Mouse (Mus musculus): Measurements from ENCODE around the gene Ttc28. TPM values are rescaled to one million over a fixed set of nuclear protein-coding genes. Genes with fewer than 3 reads are reported as not detected.

Gene Ttc28
- polyA plus RNA-seq, 1 experiment: 6.7 TPM

- TF ChIP-seq FLI1 (IDR thresholded peaks at IDR 0.05; ENCODE audit: low read length): no peak
- no peak for TF ChIP-seq GATA1 (IDR thresholded peaks at IDR 0.05; ENCODE audit: borderline replicate concordance, low read length)
- no peak overlapping the region for H3K4me3 ChIP-seq (replicated peaks)
- peaks cover 8% of the 10 kb centered on the region for H3K27me3 ChIP-seq (replicated peaks)
- no peaks in the 10 kb centered on the region for H3K36me3 ChIP-seq (replicated peaks; ENCODE audit: low read length)
- no peaks in the 10 kb centered on the region for H3K9me3 ChIP-seq
- peaks cover 5% of the 10 kb centered on the region for H3K4me1 ChIP-seq
Measured at GRCm38 (mm10) chr5:110997692-110998091, 118.1 kb downstream of the Ttc28 start.

- Histone ChIP-seq H3K9me3 (no peaks in the 10 kb centered on the region), H3K36me3 (replicated peaks; ENCODE audit: low read length) (no peaks in the 10 kb centered on the region), H3K27me3 (replicated peaks) (peaks cover 8% of the 10 kb centered on the region), H3K4me1 (peaks cover 5% of the 10 kb centered on the region), H3K4me3 (replicated peaks) (no peak overlapping the region)
- TF ChIP-seq GATA1 (IDR thresholded peaks at IDR 0.05; ENCODE audit: borderline replicate concordance, low read length) (no peak), FLI1 (IDR thresholded peaks at IDR 0.05; ENCODE audit: low read length) (no peak)
Measured at GRCm38 (mm10) chr5:110998298-110998697, 118.7 kb downstream of the Ttc28 start.

- Histone ChIP-seq H3K9me3 (no peaks in the 10 kb centered on the region), H3K4me3 (replicated peaks) (no peak overlapping the region), H3K4me1 (peaks cover 5% of the 10 kb centered on the region), H3K36me3 (replicated peaks; ENCODE audit: low read length) (no peaks in the 10 kb centered on the region), H3K27me3 (replicated peaks) (peaks cover 1% of the 10 kb centered on the region)
- TF ChIP-seq FLI1 (IDR thresholded peaks at IDR 0.05; ENCODE audit: low read length) (no peak), GATA1 (IDR thresholded peaks at IDR 0.05; ENCODE audit: borderline replicate concordance, low read length) (no peak)
Measured at GRCm38 (mm10) chr5:111000953-111001352, 121.3 kb downstream of the Ttc28 start.

- no peaks in the 10 kb centered on the region for H3K27me3 ChIP-seq (replicated peaks)
- H3K36me3 ChIP-seq (replicated peaks; ENCODE audit: low read length): no peaks in the 10 kb centered on the region
- TF ChIP-seq FLI1 (IDR thresholded peaks at IDR 0.05; ENCODE audit: low read length) (no peak), GATA1 (IDR thresholded peaks at IDR 0.05; ENCODE audit: borderline replicate concordance, low read length) (no peak)
- no peak overlapping the region for H3K4me3 ChIP-seq (replicated peaks)
- H3K4me1 ChIP-seq: peaks cover 4% of the 10 kb centered on the region
- no peaks in the 10 kb centered on the region for H3K9me3 ChIP-seq
Measured at GRCm38 (mm10) chr5:111003220-111003619, 123.6 kb downstream of the Ttc28 start.

- no peaks in the 10 kb centered on the region for H3K27me3 ChIP-seq (replicated peaks)
- H3K9me3 ChIP-seq: no peaks in the 10 kb centered on the region
- TF ChIP-seq GATA1 (IDR thresholded peaks at IDR 0.05; ENCODE audit: borderline replicate concordance, low read length) (no peak), FLI1 (IDR thresholded peaks at IDR 0.05; ENCODE audit: low read length) (no peak)
- no peak overlapping the region for H3K4me3 ChIP-seq (replicated peaks)
- no peaks in the 10 kb centered on the region for H3K36me3 ChIP-seq (replicated peaks; ENCODE audit: low read length)
- H3K4me1 ChIP-seq: no peaks in the 10 kb centered on the region
Measured at GRCm38 (mm10) chr5:111003750-111004149, 124.1 kb downstream of the Ttc28 start.

GRCm38 (mm10) chr5:111006272-111007135 is 126.9 kb downstream of the Ttc28 start:
- TF ChIP-seq GATA1 (IDR thresholded peaks at IDR 0.05; ENCODE audit: borderline replicate concordance, low read length) (no peak), FLI1 (IDR thresholded peaks at IDR 0.05; ENCODE audit: low read length) (no peak)

GRCm38 (mm10) chr5:111007136-111007500 is 127.5 kb downstream of the Ttc28 start:
- no peaks in the 10 kb centered on the region for H3K36me3 ChIP-seq (replicated peaks; ENCODE audit: low read length)
- H3K9me3 ChIP-seq: peaks cover 10% of the 10 kb centered on the region
- peaks cover 9% of the 10 kb centered on the region for H3K27me3 ChIP-seq (replicated peaks)
- peaks cover 4% of the 10 kb centered on the region; the same call in 1 of the 2 replicates for H3K4me1 ChIP-seq
- TF ChIP-seq GATA1 (IDR thresholded peaks at IDR 0.05; ENCODE audit: borderline replicate concordance, low read length) (no peak), FLI1 (IDR thresholded peaks at IDR 0.05; ENCODE audit: low read length) (no peak)
- no peak overlapping the region for H3K4me3 ChIP-seq (replicated peaks)

More at GRCm38 (mm10) chr5:111006272-111007135, 126.9 kb downstream of the Ttc28 start:
- Histone ChIP-seq H3K4me1 (peaks cover 4% of the 10 kb centered on the region; the same call in 1 of the 2 replicates), H3K9me3 (peaks cover 10% of the 10 kb centered on the region), H3K4me3 (replicated peaks) (no peak overlapping the region), H3K36me3 (replicated peaks; ENCODE audit: low read length) (no peaks in the 10 kb centered on the region), H3K27me3 (replicated peaks) (peaks cover 8% of the 10 kb centered on the region)

- Histone ChIP-seq H3K27me3 (replicated peaks) (peaks cover 14% of the 10 kb centered on the region), H3K9me3 (peaks cover 10% of the 10 kb centered on the region), H3K4me1 (peaks cover 4% of the 10 kb centered on the region; the same call in 1 of the 2 replicates), H3K4me3 (replicated peaks) (no peak overlapping the region), H3K36me3 (replicated peaks; ENCODE audit: low read length) (no peaks in the 10 kb centered on the region)
- no peak for TF ChIP-seq FLI1 (IDR thresholded peaks at IDR 0.05; ENCODE audit: low read length)
- TF ChIP-seq GATA1 (IDR thresholded peaks at IDR 0.05; ENCODE audit: borderline replicate concordance, low read length): no peak
Measured at GRCm38 (mm10) chr5:111007900-111008299, 128.3 kb downstream of the Ttc28 start.

GRCm38 (mm10) chr5:111008431-111008830 is 128.8 kb downstream of the Ttc28 start:
- H3K9me3 ChIP-seq: peaks cover 10% of the 10 kb centered on the region
- TF ChIP-seq GATA1 (IDR thresholded peaks at IDR 0.05; ENCODE audit: borderline replicate concordance, low read length) (no peak), FLI1 (IDR thresholded peaks at IDR 0.05; ENCODE audit: low read length) (no peak)
- H3K27me3 ChIP-seq (replicated peaks): peaks cover 14% of the 10 kb centered on the region
- H3K4me3 ChIP-seq (replicated peaks): no peak overlapping the region
- H3K36me3 ChIP-seq (replicated peaks; ENCODE audit: low read length): no peaks in the 10 kb centered on the region
- H3K4me1 ChIP-seq: peaks cover 4% of the 10 kb centered on the region; the same call in 1 of the 2 replicates

- Histone ChIP-seq H3K27me3 (replicated peaks) (peaks cover 16% of the 10 kb centered on the region), H3K4me1 (peaks cover 6% of the 10 kb centered on the region; the same call in 1 of the 2 replicates), H3K9me3 (peaks cover 21% of the 10 kb centered on the region), H3K36me3 (replicated peaks; ENCODE audit: low read length) (no peaks in the 10 kb centered on the region), H3K4me3 (replicated peaks) (no peak overlapping the region)
- no peak for TF ChIP-seq GATA1 (IDR thresholded peaks at IDR 0.05; ENCODE audit: borderline replicate concordance, low read length)
- TF ChIP-seq FLI1 (IDR thresholded peaks at IDR 0.05; ENCODE audit: low read length): no peak
Measured at GRCm38 (mm10) chr5:111011271-111011670, 131.7 kb downstream of the Ttc28 start.
